Mouse (Mus musculus): ENCODE measurements around the gene Zfp800. TPM values are rescaled to one million over a fixed set of nuclear protein-coding genes. Genes with fewer than 3 reads are reported as not detected.

The Zfp800 gene
- total and polyA plus RNA-seq, 3 experiments: 41.6 to 71.9 (median 43.2) TPM

DNA sequence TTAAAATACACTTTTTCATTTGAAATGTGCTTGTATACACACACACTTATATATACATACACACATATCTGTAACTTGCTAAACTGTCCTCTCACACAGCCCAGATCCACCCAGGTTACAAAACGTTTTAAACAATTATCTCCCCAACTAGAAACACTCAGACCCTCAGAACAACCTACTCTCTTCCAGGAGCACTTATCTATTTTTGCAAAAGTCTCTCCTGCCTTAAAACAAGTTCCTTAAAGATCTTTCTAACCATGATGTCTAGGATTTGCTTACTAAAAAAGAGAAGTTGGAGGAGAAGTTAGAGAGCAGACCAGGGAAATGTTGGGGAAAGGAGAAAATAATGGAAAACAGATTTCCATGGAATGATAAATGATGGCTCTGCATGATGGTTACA, 139.4 kb downstream of the Zfp800 start:
- Histone ChIP-seq H3K4me3 (ENCODE audit: control insufficient read depth in 1 of 2, insufficient read depth in 1 of 2, low read depth in 2 of 2, low read length in 2 of 2) (no peak overlapping the region; a peak in 1 of 4 replicates), H3K79me2 (ENCODE audit: control insufficient read depth, insufficient read depth, low read length, poor library complexity) (peaks cover 40% of the 10 kb centered on the region), H3K9ac (ENCODE audit: control insufficient read depth, low read depth, low read length, poor library complexity, severe bottlenecking) (no peak overlapping the region), H3K27ac (ENCODE audit: control insufficient read depth, low read depth, low read length) (peak overlapping the region; percentile 54; the same call in 1 of the 2 replicates), H3K4me1 (ENCODE audit: control insufficient read depth in 1 of 2, insufficient read depth in 2 of 2, low read length in 2 of 2) (peaks cover 12 to 16% of the 10 kb centered on the region in 2 experiments), H3K9me3 (replicated peaks; ENCODE audit: insufficient read depth, low read length) (no peaks in the 10 kb centered on the region), H3K36me3 (ENCODE audit: control insufficient read depth in 1 of 2, insufficient read depth in 2 of 2, low read length in 2 of 2) (peaks cover 38 to 58% of the 10 kb centered on the region in 2 experiments), H3K27me3 (ENCODE audit: control insufficient read depth in 1 of 2, insufficient read depth in 2 of 2, low read length in 2 of 2) (no peaks in the 10 kb centered on the region)
- peak; percentile 59 for DNase-seq (ENCODE audit: low read depth, low spot score)
- TF ChIP-seq EP300 (IDR thresholded peaks at IDR 0.05; ENCODE audit: low read depth in 1 of 2, low read length in 2 of 2) (peak; percentile 56 to 63; a peak in 3 of 4 replicates), MAZ (IDR thresholded peaks at IDR 0.05; ENCODE audit: low read depth, low read length) (no peak), TAL1 (IDR thresholded peaks at IDR 0.05; ENCODE audit: low read length) (0 out of 2 replicates have a peak, but pooled peaks have one; percentile 4), GABPA (IDR thresholded peaks at IDR 0.05; ENCODE audit: low read depth, low read length) (no peak), GATA1 (IDR thresholded peaks at IDR 0.05; ENCODE audit: low read depth, low read length) (peak; percentile 53), RCOR1 (IDR thresholded peaks at IDR 0.05; ENCODE audit: low read depth, low read length) (peak; percentile 40; the same call in 1 of the 2 replicates), NELFE (IDR thresholded peaks at IDR 0.05; ENCODE audit: low read depth, low read length) (no peak), MYC (IDR thresholded peaks at IDR 0.05; ENCODE audit: low read depth, low read length) (no peak)

- Histone ChIP-seq H3K9ac (ENCODE audit: control insufficient read depth, low read depth, low read length, poor library complexity, severe bottlenecking) (no peak overlapping the region), H3K27me3 (ENCODE audit: control insufficient read depth in 1 of 2, insufficient read depth in 2 of 2, low read length in 2 of 2) (no peaks in the 10 kb centered on the region), H3K36me3 (ENCODE audit: control insufficient read depth in 1 of 2, insufficient read depth in 2 of 2, low read length in 2 of 2) (peaks cover 42 to 58% of the 10 kb centered on the region in 2 experiments), H3K4me1 (ENCODE audit: control insufficient read depth in 1 of 2, insufficient read depth in 2 of 2, low read length in 2 of 2) (peaks cover 12 to 14% of the 10 kb centered on the region in 2 experiments), H3K4me3 (ENCODE audit: control insufficient read depth in 1 of 2, insufficient read depth in 1 of 2, low read depth in 2 of 2, low read length in 2 of 2) (no peak overlapping the region), H3K9me3 (replicated peaks; ENCODE audit: insufficient read depth, low read length) (no peaks in the 10 kb centered on the region), H3K79me2 (ENCODE audit: control insufficient read depth, insufficient read depth, low read length, poor library complexity) (peaks cover 41% of the 10 kb centered on the region), H3K27ac (ENCODE audit: control insufficient read depth, low read depth, low read length) (no peak overlapping the region)
- peak; percentile 39 for DNase-seq (ENCODE audit: low read depth, low spot score)
- TF ChIP-seq RCOR1 (IDR thresholded peaks at IDR 0.05; ENCODE audit: low read depth, low read length) (peak; percentile 98), POLR2AphosphoS2 (IDR thresholded peaks at IDR 0.05; ENCODE audit: low read length) (no peak; the same call in 1 of the 2 replicates), ZKSCAN1 (IDR thresholded peaks at IDR 0.05; ENCODE audit: low read depth, low read length) (no peak), EP300 (IDR thresholded peaks at IDR 0.05; ENCODE audit: low read depth in 1 of 2, low read length in 2 of 2) (peak in 1 of 2 experiments; percentile 48; a peak in 2 of 4 replicates), RAD21 (IDR thresholded peaks at IDR 0.05; ENCODE audit: low read depth, low read length) (no peak), GATA1 (IDR thresholded peaks at IDR 0.05; ENCODE audit: low read depth, low read length) (peak; percentile 58), TCF12 (IDR thresholded peaks at IDR 0.05; ENCODE audit: low read depth, low read length) (0 out of 2 replicates have a peak, but pooled peaks have one; percentile 55), TAL1 (IDR thresholded peaks at IDR 0.05; ENCODE audit: low read length) (peak; percentile 43)
These were observed 140.0 kb downstream of the Zfp800 start for GRCm38 (mm10) chr6:28257772-28258171.

DNA sequence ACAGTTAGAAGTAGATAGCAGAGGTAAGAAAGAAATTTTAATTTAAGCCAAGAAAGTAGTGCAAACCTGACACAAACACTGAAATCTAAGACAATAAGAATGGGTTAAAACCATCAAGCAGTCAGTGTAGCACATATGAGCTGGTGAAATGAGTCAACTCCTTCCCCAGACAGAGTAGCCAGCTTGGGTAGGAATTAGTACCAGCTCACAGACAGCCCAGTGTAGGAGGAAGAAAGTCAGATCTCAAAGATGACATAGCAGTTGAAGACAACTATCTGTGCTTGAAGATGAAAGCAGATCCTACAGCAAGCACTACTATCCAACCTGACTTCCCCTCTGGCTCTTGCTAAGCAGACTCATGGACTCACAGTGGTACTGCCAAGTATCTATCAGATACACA, 145.0 kb downstream of the Zfp800 start:
- H3K27ac ChIP-seq (ENCODE audit: control insufficient read depth, low read depth, low read length): no peak overlapping the region
- H3K27me3 ChIP-seq (ENCODE audit: control insufficient read depth in 1 of 2, insufficient read depth in 2 of 2, low read length in 2 of 2): no peaks in the 10 kb centered on the region
- no peak overlapping the region for H3K9ac ChIP-seq (ENCODE audit: control insufficient read depth, low read depth, low read length, poor library complexity, severe bottlenecking)
- peak; percentile 54 for DNase-seq (ENCODE audit: low read depth, low spot score)
- peaks cover 25% of the 10 kb centered on the region for H3K79me2 ChIP-seq (ENCODE audit: control insufficient read depth, insufficient read depth, low read length, poor library complexity)
- H3K9me3 ChIP-seq (replicated peaks; ENCODE audit: insufficient read depth, low read length): no peaks in the 10 kb centered on the region
- H3K36me3 ChIP-seq (ENCODE audit: control insufficient read depth in 1 of 2, insufficient read depth in 2 of 2, low read length in 2 of 2): peaks cover 57 to 66% of the 10 kb centered on the region in 2 experiments
- no peak overlapping the region for H3K4me3 ChIP-seq (ENCODE audit: control insufficient read depth in 1 of 2, insufficient read depth in 1 of 2, low read depth in 2 of 2, low read length in 2 of 2)
- H3K4me1 ChIP-seq (ENCODE audit: control insufficient read depth in 1 of 2, insufficient read depth in 2 of 2, low read length in 2 of 2): peaks cover 8 to 12% of the 10 kb centered on the region in 2 experiments
- no peak for TF ChIP-seq GATA1 (IDR thresholded peaks at IDR 0.05; ENCODE audit: low read depth, low read length)
- no peak for TF ChIP-seq MAX (IDR thresholded peaks at IDR 0.05; ENCODE audit: low read length)
- TF ChIP-seq MXI1 (IDR thresholded peaks at IDR 0.05; ENCODE audit: low read depth, low read length): no peak

Data from MEL (cell line).